Mouse (Mus musculus) liver, embryonic 14.5 days (tissue): Measurements from ENCODE around the gene Oscp1.

Experiments
- CTCF ChIP-seq: IDR thresholded peaks from 2 replicates; pipeline ENCODE4 v1.5.1; 2016; ENCODE audit warnings: antibody characterized with exemption, low read depth, control low read depth
- EP300 ChIP-seq: IDR thresholded peaks from 2 replicates; pipeline ENCODE4 v1.6.1; 2016; ENCODE audit warnings: antibody characterized with exemption, low read depth

- TF ChIP-seq CTCF (no peak), EP300 (no peak)
Observed at GRCm38 (mm10) chr4:126132636-126133264, 74.4 kb downstream of the Oscp1 start.
